Mouse (Mus musculus) liver, adult 2 months (tissue): Measurements from ENCODE around the gene Ahdc1.

Experiments used
- CTCF ChIP-seq: fragments of 200-500 bp; IDR thresholded peaks from 2 replicates; pipeline ENCODE4 v1.5.1; 2011; ENCODE audit warnings: low read depth, low read length, control low read depth
- POLR2A ChIP-seq: fragments of 200-500 bp; IDR thresholded peaks from 2 replicates; pipeline ENCODE4 v1.6.1; 2011; ENCODE audit warnings: low read length, control low read depth; ENCODE audit not compliant: insufficient read depth; ENCODE audit errors: extremely low read depth

DNA sequence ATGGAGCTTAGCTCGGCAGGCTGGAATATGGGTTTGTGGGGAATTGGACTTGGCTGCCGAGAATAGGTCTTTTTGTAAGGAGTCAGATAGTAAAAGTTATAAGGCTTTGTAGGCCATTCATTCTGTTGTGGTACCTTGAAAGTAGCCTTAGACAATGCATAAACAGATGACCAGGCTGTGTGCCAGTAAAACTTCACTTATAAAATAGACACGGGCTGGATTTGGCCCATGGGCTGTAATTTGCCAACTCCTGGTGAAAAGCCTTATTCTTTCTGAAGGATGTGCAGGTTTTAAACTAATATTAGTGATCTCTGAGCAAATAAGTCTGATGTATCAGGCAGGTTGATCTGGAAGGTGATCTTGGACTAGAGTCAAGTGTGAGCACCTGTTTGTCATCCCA lies 24.9 kb downstream of the Ahdc1 start:
- TF ChIP-seq POLR2A (no peak), CTCF (no peak)
